Mouse (Mus musculus): Measurements from ENCODE around the gene Itln1. TPM values are rescaled to one million over a fixed set of nuclear protein-coding genes. Genes with fewer than 3 reads are reported as not detected.

The Itln1 gene
- polyA plus RNA-seq, 1 experiment, result not detected

DNA sequence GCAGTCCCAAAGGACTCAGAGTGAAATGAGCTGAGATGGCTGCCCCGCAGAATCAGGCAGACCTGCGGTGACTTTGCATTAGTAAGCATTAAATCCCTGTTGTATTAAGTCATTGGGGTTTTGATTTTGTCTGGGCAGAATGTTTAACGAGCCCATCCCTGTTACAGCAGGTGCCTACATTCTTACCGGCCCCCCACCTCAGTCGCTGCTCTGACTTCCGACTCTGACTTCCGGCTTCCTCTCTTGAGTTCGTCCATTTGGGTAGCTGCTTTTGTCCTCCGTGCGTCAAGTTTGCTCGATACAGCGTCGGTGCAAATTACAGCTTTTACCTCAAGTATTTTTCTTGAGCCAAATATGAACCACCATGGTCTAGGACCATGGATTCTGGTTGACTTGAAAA lies 40.9 kb downstream of the Itln1 start:
- no peaks in the 10 kb centered on the region for H3K79me2 ChIP-seq (ENCODE audit: control insufficient read depth, insufficient read depth)
- no peaks in the 10 kb centered on the region for H3K79me3 ChIP-seq (ENCODE audit: low read depth)
- H3ac ChIP-seq (ENCODE audit: control insufficient read depth, insufficient read length, low read depth), result no peak overlapping the region
- no peaks in the 10 kb centered on the region for H3K36me3 ChIP-seq (ENCODE audit: control insufficient read depth, insufficient read depth)
- no peaks in the 10 kb centered on the region for H3K27me3 ChIP-seq (ENCODE audit: control insufficient read depth, insufficient read depth, insufficient read length)
- H3K4me3 ChIP-seq (ENCODE audit: insufficient read depth, poor library complexity, severe bottlenecking), result no peak overlapping the region
- TF ChIP-seq MYOD1 (IDR thresholded peaks at IDR 0.05; ENCODE audit: control insufficient read depth, insufficient read length, low read depth) (no peak), CEBPB (IDR thresholded peaks at IDR 0.05; ENCODE audit: low read depth) (no peak), FOSL1 (IDR thresholded peaks at IDR 0.05; ENCODE audit: insufficient read depth, low read length, poor library complexity, severe bottlenecking) (no peak), MAX (IDR thresholded peaks at IDR 0.05) (no peak), USF1 (IDR thresholded peaks at IDR 0.05; ENCODE audit: low read depth) (no peak), CTCF (IDR thresholded peaks at IDR 0.05; ENCODE audit: control insufficient read depth, insufficient read depth, insufficient read length) (no peak), MYOG (IDR thresholded peaks at IDR 0.05; ENCODE audit: control insufficient read depth, extremely low read depth, insufficient read length) (no peak)

DNA sequence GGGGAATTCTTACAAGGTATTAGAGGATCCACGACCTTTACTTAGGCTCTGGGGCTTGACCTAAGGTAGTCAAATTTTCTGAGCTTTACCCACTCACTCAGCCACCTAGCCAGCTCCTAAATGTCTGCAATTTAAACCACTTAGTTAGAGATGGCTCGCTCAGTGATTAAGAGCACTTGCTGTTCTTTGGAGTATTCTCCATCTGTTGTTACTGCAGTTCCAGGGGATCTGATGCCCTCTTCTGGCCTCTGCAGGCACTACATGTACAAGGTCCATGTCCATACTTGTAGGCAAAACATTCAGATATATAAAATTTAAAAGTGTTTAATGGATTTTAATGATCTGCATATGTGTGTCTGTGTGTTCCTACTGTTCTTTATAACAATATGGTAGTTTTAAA lies 56.1 kb downstream of the Itln1 start:
- TF ChIP-seq CEBPB (IDR thresholded peaks at IDR 0.05; ENCODE audit: low read depth) (no peak), USF1 (IDR thresholded peaks at IDR 0.05; ENCODE audit: low read depth) (no peak), MYOG (IDR thresholded peaks at IDR 0.05; ENCODE audit: control insufficient read depth, extremely low read depth, insufficient read length) (no peak), MYOD1 (IDR thresholded peaks at IDR 0.05; ENCODE audit: control insufficient read depth, insufficient read length, low read depth) (no peak), FOSL1 (IDR thresholded peaks at IDR 0.05; ENCODE audit: insufficient read depth, low read length, poor library complexity, severe bottlenecking) (no peak), CTCF (IDR thresholded peaks at IDR 0.05; ENCODE audit: control insufficient read depth, insufficient read depth, insufficient read length) (no peak), MAX (IDR thresholded peaks at IDR 0.05) (no peak)
- no peak overlapping the region for H3K4me3 ChIP-seq (ENCODE audit: insufficient read depth, poor library complexity, severe bottlenecking)
- no peaks in the 10 kb centered on the region for H3K36me3 ChIP-seq (ENCODE audit: control insufficient read depth, insufficient read depth)
- no peak overlapping the region for H3ac ChIP-seq (ENCODE audit: control insufficient read depth, insufficient read length, low read depth)
- no peaks in the 10 kb centered on the region for H3K79me3 ChIP-seq (ENCODE audit: low read depth)
- H3K79me2 ChIP-seq (ENCODE audit: control insufficient read depth, insufficient read depth), result no peaks in the 10 kb centered on the region
- H3K27me3 ChIP-seq (ENCODE audit: control insufficient read depth, insufficient read depth, insufficient read length), result no peaks in the 10 kb centered on the region

DNA sequence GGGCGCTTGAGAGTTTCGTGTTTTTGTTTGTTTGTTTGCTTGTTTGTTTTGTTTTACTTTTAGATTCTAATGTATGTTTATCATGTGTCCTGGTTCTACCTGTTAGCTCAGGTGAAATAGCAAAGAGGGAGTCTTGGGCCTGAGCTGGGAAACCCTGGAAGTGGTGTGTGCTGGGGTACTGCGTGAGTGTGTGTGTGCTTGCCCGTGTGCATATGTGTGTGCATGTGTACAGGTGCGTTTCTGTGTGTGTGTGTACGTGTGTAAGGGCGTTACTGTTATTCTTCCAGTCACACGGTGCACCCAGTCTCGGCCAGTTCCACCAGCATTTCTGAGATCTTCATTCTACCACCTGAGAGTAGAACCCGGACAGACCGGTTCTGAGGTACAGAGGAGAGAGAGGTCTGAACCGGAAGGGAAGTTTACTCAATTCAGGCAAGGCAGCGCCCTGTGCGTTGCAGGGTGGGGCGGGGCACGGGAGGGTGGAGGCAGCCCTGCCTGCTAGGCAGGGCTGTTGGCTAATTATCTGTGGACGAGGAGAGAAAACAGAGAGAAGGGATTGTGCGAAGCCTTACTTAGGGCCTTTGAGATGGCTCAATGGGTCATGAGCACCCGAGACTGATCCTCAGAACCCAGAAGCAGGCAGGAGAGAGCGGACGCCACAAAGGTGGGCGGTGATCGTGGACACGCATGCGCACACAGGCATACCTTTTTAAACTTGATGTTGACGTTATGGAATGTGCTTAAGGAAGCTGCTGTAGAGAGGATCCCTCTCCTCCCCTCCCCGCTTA lies 57.1 kb downstream of the Itln1 start:
- no peaks in the 10 kb centered on the region for H3K79me3 ChIP-seq (ENCODE audit: low read depth)
- H3ac ChIP-seq (ENCODE audit: control insufficient read depth, insufficient read length, low read depth), result no peak overlapping the region
- TF ChIP-seq CTCF (IDR thresholded peaks at IDR 0.05; ENCODE audit: control insufficient read depth, insufficient read depth, insufficient read length) (no peak), MYOD1 (IDR thresholded peaks at IDR 0.05; ENCODE audit: control insufficient read depth, insufficient read length, low read depth) (no peak), CEBPB (IDR thresholded peaks at IDR 0.05; ENCODE audit: low read depth) (no peak), FOSL1 (IDR thresholded peaks at IDR 0.05; ENCODE audit: insufficient read depth, low read length, poor library complexity, severe bottlenecking) (no peak), MYOG (IDR thresholded peaks at IDR 0.05; ENCODE audit: control insufficient read depth, extremely low read depth, insufficient read length) (no peak), MAX (IDR thresholded peaks at IDR 0.05) (no peak)
- H3K79me2 ChIP-seq (ENCODE audit: control insufficient read depth, insufficient read depth), result no peaks in the 10 kb centered on the region
- no peak overlapping the region for H3K4me3 ChIP-seq (ENCODE audit: insufficient read depth, poor library complexity, severe bottlenecking)
- H3K36me3 ChIP-seq (ENCODE audit: control insufficient read depth, insufficient read depth), result no peaks in the 10 kb centered on the region
- no peaks in the 10 kb centered on the region for H3K27me3 ChIP-seq (ENCODE audit: control insufficient read depth, insufficient read depth, insufficient read length)

GRCm38 (mm10) chr1:171477123-171477522 lies 58.0 kb downstream of the Itln1 start:
- Histone ChIP-seq H3K79me2 (ENCODE audit: control insufficient read depth, insufficient read depth) (no peaks in the 10 kb centered on the region), H3K27me3 (ENCODE audit: control insufficient read depth, insufficient read depth, insufficient read length) (no peaks in the 10 kb centered on the region), H3K79me3 (ENCODE audit: low read depth) (no peaks in the 10 kb centered on the region), H3K4me3 (ENCODE audit: insufficient read depth, poor library complexity, severe bottlenecking) (no peak overlapping the region), H3ac (ENCODE audit: control insufficient read depth, insufficient read length, low read depth) (no peak overlapping the region), H3K36me3 (ENCODE audit: control insufficient read depth, insufficient read depth) (no peaks in the 10 kb centered on the region)
- no peak for TF ChIP-seq FOSL1 (IDR thresholded peaks at IDR 0.05; ENCODE audit: insufficient read depth, low read length, poor library complexity, severe bottlenecking)
- TF ChIP-seq CEBPB (IDR thresholded peaks at IDR 0.05; ENCODE audit: low read depth), result no peak
- no peak for TF ChIP-seq MYOG (IDR thresholded peaks at IDR 0.05; ENCODE audit: control insufficient read depth, extremely low read depth, insufficient read length)
- no peak for TF ChIP-seq CTCF (IDR thresholded peaks at IDR 0.05; ENCODE audit: control insufficient read depth, insufficient read depth, insufficient read length)
- TF ChIP-seq USF1 (IDR thresholded peaks at IDR 0.05; ENCODE audit: low read depth), result no peak
- TF ChIP-seq MAX (IDR thresholded peaks at IDR 0.05), result no peak
- no peak for TF ChIP-seq MYOD1 (IDR thresholded peaks at IDR 0.05; ENCODE audit: control insufficient read depth, insufficient read length, low read depth)

DNA sequence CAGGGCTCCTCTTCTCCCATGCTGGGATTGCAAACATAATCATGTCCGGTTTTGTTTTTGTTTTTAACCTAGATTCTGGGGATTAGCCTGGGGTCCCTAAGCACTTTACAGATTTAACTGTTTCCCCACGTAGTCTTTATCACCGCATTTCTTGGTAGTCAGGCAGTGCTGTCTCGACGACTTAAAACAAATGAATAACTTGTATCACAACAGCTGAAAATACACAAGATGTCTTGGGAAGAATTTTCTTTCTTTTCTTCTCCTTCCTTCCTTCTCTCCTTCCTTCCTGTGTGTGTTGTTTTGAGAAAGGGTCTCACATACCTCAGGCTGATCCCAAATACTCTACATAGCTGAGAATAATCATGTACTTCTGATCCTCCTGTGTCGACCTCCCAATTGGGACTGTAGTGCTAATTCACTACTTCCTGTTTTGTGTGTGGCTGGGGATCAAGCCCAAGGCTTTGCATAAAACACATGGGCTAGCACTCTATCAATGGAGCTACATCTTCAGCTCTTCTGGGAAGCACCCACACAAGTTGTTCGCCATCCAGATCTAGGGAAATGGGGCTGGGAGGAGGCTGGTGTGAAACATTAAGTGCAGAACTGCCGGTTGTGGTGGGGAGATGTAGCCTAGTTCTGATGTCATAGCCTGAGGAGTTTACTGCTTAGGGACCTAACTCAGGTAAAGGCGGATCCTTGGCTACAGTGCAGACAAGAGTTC lies 61.0 kb downstream of the Itln1 start:
- H3ac ChIP-seq (ENCODE audit: control insufficient read depth, insufficient read length, low read depth), result no peak overlapping the region

More for the DNA sequence above, 61.0 kb downstream of the Itln1 start:
- H3K27me3 ChIP-seq (ENCODE audit: control insufficient read depth, insufficient read depth, insufficient read length), result no peaks in the 10 kb centered on the region
- H3K79me3 ChIP-seq (ENCODE audit: low read depth), result no peaks in the 10 kb centered on the region
- H3K4me3 ChIP-seq (ENCODE audit: insufficient read depth, poor library complexity, severe bottlenecking), result no peak overlapping the region
- H3K36me3 ChIP-seq (ENCODE audit: control insufficient read depth, insufficient read depth), result no peaks in the 10 kb centered on the region
- TF ChIP-seq CEBPB (IDR thresholded peaks at IDR 0.05; ENCODE audit: low read depth), result no peak
- H3K79me2 ChIP-seq (ENCODE audit: control insufficient read depth, insufficient read depth), result no peaks in the 10 kb centered on the region
